Mouse (Mus musculus) heart, adult 18-20 months (tissue): Measurements from ENCODE around the gene Glyctk. TPM values are rescaled to one million over a fixed set of nuclear protein-coding genes. Genes with fewer than 3 reads are reported as not detected.
A peak's percentile ranks its signal among the peaks of the same experiment; 100 is the strongest.

Experiments
- DNase-seq, 2 experiments: peaks; one replicate each; pipeline ENCODE4 v3.0.0; 2021 to 2022; ENCODE audit warnings: mixed read lengths in 1 of 2
- microRNA-seq, 2 experiments: library from miRNA; unstranded; fragments of <30 nt; microRNA quantifications; one replicate each; pipeline ENCODE4 v1.2.0; 2022
- total RNA-seq, 2 experiments: library from RNA; stranded (reverse); gene quantifications; 2 replicates each; pipeline ENCODE4 v1.2.3; 2021

The Glyctk gene
- total RNA-seq, 2 experiments from 2014 or later, result 2.5 to 2.9 TPM

DNA sequence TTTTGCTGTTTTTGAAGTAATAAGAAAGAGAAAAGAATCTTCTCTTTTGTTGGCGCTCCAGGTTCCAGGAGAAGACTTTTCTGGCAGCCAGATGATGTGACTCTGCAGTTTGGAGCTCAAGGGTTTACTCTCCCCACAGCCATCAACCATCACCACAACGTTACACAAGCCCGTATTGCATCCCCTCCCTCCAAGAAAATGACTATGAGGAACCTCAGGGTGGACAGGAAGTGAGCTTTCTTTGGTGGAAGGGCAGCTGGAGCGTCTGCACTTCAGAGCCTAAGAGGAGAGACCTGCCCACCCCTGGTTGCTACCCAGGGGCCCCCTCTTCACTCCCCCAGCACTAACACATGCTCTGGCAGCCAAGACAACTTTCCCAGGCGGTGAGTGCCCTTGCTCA lies 10.7 kb downstream of the Glyctk start:
- DNase-seq, result no peak

DNA sequence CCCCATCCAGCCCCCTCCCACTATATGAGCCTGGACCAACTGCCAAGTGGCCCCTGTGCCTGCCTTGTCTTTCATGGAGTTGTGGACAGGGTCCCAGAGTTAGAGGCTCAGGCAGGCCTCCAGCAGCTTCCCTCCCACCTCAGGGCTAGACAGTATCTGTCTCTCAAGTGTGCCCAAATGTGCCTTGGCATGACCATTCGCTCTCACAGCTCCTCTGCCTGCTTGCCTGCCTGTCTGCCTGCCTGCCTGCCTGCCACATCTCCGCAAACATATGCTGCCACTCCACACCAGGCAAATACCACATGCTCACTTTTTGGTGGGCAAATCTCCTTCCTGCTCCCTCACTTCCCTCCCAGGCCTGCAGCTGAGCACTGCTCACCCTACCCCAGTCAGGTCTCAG lies 12.4 kb downstream of the Glyctk start:
- DNase-seq, result no peak

DNA sequence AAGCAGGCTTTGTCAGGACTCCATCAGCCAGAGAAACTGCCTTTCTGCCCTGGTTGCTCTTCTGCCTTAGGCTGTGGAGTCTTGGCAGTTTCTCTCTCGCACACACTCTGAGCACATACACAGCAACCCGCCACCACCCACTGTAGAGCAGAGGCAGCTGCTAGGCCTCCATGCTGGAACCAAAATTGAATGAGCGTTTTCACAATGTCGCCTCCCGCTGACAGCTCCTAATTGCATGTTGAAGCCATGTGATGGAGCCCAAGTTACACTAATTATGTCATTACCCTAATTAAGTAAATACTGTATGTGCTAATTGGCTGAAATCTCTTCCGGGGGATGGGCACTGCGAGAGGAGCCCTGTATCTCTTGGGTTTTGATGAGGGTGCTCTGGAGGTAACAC lies 13.8 kb downstream of the Glyctk start:
- no peak for DNase-seq

DNA sequence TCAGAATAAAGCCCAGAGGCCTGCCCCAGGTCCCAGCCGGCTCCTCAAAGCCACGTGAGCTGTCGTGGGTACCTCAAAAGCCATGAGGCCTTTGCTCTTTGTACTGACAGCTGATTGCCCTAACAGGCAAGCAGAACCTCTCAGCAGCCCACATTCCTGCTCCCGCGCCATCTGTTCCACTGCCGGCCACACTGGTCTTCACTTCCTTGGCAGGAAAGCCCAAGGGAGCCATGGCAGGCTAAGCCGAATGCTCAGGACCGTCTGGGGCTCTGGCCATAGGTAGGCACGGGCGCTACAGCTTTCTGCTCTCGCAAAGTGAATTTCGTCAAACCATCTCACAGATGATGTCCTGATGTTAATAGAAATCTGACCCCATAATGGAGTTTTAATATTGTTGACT lies 16.0 kb downstream of the Glyctk start:
- no peak for DNase-seq

DNA sequence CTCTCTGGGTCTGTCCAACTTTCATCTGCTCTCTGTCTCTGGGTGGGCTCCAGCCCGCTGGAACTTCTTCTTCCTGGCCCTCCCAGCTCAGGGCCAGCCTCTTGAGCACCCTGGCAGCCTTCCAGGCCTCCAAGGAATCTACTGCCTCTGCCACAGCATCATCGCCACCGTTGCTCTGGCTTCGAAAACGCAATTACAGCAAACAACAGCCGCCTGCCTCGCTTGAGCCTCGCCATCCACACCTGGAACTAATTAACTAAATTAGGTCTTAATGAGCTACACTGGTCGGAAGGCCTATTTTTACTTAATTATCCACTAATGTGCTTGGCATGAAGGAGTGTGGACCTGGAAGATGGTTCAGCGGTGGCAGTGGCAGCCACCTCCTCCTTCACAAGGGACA lies 18.2 kb downstream of the Glyctk start:
- DNase-seq, result no peak

DNA sequence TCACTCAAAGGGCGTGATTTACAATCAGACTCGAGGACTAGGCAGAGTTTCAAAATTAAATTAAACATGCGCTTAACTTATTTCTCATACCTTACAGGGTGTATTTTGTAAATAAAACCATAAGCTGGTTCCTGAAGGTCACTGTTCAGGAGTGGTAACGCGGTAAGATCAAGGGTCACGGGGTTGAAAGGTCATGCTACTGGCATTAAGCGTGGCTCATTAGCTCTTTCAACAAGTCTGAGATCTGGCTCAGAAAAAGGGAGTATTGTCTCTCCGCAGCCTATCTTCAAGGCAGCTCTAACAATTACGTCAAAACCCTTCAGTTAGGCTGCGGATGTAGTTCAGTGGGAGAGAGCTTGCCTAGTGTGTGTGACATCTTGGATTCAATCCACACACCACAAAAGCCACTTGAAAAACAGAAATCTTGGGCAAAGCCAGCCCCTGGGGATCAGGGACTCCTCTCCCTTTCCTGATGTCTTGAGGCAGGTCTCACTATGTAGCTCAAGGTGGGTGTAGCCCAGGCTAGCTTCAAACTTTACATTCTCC lies 20.2 kb downstream of the Glyctk start:
- DNase-seq, result no peak

DNA sequence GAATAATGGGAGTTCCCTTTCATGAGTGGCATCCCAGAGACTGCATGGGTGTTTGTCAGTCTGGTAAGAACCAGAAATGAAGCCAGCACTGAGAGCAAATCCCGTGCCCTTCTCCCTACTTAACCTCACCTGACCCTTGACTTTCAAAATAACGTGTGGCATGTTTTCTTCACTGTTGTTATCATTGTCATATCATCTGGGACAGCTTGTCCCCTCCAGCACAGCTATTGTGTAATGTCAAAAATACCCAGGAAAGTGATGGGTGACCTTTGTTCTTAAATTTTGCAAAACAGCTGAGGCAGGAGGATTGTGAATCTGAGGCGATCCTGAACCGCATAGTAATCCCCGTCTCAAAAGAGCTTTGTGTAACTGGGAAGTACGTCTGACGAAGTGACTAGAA lies 27.7 kb downstream of the Glyctk start:
- no peak for DNase-seq

DNA sequence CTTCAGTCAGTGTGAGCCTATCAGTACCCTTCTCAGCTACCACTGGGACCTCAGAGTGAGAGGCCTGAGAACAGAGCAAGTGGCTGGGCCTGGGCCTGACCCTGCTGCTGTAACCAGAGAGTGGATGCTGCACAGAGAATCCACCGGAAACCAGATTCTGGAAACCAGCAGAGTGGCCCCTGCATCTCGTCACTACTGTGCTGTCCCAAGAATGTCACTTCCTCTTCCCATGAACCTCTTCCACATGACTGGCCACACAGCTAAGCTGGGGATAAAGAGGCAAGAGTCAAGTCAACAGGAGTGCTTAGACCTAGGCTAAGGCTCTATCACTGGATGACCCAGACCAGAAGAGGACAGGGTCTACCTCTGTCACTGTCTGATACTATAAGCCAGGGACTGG lies 28.9 kb downstream of the Glyctk start:
- DNase-seq, result no peak

DNA sequence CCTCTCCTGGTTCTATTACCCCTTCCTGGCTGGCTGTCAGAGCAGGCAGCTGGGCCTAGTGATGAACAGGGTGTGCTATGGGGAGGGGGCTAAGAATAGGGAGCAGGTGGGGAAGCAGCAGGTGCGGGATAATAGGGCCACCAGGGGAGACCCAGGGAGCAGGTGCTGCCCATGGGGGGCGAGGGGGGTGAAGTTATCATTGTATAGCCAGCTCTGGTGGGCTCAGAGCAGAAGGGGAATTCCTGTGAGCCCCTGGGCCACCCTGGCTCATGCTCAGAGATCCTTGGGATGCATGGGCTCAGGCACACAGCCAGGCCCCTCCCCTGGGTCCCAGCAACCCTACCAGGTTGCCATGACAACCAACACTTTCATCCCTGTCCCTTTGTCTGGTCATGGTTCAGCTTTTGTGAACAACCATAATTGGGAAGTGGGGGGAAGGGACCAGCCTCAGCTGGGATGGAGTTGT lies 31.1 kb downstream of the Glyctk start:
- no peak for DNase-seq

DNA sequence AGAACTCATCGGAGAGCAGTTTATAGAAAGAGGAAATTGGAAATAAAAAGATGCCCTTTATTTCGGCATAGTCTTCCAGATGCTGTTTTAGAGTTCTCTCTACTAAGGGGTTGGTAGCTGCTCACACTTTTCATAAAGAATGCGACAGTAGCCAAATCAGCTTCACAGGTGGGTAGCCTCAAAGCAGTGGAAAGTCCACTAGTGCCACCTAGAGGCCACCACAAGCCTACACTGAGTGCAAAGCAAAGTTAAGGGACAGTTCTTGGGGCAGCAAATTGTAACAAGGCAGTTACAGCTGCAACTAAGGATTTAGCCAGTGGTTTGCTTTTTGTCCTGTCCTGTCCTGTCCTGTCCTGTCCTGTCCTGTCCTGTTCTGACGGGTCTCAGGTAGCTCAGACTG lies 34.3 kb downstream of the Glyctk start:
- peak in 1 of 2 experiments; percentile 13 for DNase-seq

DNA sequence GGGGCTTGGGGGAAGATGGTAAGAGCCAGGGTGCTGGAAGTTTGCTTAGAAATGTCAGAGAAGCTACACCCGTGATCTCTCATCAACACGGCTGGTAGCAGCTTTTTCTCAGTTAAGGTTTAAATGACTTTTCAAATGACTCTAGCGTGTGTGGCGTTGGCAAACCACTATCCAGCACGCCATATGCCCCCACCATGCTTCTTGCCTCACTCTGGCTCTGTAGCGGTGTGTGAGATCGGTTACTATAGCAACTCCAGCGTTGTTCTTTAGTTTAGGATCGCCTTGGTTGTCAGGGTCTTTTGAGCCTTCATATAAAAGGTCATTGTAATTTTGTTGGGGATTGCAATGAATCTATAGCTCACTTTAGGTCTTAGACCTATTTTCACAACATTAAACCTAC lies 38.9 kb downstream of the Glyctk start:
- no peak for DNase-seq

DNA sequence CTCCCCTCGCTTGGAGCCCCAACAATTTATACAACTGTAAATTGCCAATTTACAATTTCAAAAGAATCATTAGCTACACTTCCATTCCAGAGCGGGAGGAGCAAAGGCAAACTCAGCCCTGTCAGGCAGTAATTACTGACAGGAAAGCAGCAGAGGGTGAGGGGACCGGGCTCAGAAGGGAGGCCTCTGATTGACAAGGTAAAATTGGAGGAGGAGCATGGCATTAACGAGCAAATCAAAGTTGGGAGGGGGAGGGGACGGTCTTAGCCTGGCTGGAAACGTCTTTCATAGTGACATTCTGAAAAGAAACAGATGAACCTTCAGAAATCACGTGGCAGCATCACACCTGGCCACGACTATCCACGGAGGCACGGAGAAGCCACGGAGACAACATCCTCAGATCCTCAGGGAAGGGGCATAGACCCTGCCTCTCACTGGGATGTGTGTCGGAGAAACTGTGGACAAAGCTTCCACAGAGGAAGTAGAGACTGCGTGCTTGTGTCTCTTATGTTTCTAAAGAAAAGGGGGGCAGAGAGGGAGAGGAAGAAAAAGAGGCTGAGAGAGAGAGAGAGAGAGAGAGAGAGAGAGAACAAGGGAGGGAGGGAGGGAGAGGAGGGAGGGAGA lies 42.0 kb downstream of the Glyctk start:
- DNase-seq, result no peak

DNA sequence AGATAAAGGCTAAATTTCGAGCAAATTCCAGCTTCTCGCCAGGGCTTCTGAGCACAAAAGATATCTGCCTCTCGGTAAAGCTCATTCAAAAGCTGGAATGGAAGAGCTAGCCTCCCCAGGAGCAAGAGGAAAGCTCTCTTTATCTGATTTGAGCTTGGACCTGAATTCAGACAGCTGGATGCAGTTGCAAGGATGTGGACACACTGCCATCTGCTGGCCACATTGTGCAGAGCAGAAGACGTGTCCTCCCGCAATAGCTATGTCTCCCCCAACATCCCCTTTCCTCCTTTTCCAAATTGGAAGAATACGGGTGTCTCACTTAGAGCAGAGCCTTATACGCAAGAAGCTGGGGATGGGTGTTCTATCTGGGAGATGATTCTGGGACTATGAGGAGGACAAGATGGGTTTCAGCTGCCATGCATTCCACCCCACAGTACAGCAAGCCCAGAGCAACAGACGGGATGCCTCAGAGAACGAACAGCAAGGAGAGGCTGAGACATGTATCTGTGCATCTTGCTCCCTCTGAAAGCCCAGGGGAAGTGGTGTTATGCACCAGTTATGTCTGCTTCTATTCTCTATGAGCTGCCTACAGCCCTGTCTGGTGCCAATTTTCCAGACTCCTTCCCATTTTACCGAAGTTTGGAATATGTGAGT lies 45.0 kb downstream of the Glyctk start:
- DNase-seq, result peak; percentile 43 to 83

DNA sequence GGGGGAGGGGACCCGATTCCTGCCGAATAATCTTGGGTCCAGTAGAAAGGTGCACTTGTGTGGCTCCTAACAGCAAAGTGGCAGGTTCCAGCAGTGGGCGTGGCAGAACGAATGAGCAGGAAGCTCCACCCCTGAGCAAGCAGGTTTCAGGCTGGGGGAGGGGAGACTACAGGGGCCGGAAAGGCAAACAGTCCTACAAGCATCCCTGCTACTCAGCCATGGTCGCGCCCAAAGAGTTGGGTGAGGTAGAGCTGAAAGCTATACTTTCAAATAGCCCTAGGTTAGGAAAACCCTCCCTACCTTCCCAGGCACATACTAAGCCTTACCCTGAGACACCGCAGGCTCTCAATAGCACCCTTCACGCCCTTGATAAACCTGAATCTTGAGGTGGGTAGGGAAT lies 51.7 kb downstream of the Glyctk start:
- DNase-seq, result no peak

DNA sequence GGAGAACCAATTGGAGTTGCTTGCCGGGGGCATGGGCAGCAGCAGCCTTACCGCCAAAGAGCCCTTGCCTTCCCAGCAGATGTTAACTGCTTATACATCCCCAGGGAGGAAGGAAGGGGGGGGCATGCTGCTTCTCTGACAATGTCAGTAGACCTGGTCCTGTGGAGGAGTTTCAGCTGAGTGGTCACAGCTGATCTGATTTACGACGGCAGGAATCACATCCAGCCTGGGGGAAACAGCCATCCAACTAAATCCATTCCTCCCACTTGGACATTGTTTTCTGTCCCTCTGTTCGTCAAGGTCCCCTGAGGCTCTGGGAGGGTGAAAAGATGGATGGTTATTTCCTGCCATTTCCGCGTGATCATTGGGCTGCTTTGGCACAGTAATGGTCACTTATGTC lies 53.5 kb downstream of the Glyctk start:
- no peak for DNase-seq

Small RNAs within 50 kb of the gene (microRNA-seq; reads per million reads assigned to microRNA genes)
- gene Mir135a-1 (0 to 0.54 reads per million in 2 experiments), gene Mirlet7g (79,413 to 87,250 reads per million in 2 experiments)

Other genes starting within 250 kb of the Glyctk start
- under 1 TPM; 0.12 to 0.59 TPM for gene Col6a5, start 197.5 kb downstream of the Glyctk start, total RNA-seq
- gene Col6a4, start 61.4 kb downstream of the Glyctk start, total RNA-seq, result under 1 TPM in 1 of 2 experiments, not detected in 1; 0.15 TPM
- gene Wdr82, start 12.8 kb upstream of the Glyctk start, total RNA-seq, result 10 to 100 TPM; 38.2 to 39.5 TPM
- gene Ppm1m, start 41.6 kb upstream of the Glyctk start, total RNA-seq, result 10 to 100 TPM; 11.8 to 15.0 TPM
- gene Twf2, start 45.0 kb upstream of the Glyctk start, total RNA-seq, result 100 to 1,000 TPM; 229 to 242 TPM
- gene Tlr9, start 64.5 kb upstream of the Glyctk start, total RNA-seq, result 1 to 10 TPM in 1 of 2 experiments, under 1 TPM in 1; 0.45 to 1.3 TPM
- 100 to 1,000 TPM; 345 to 482 TPM for gene Alas1, start 90.5 kb upstream of the Glyctk start, total RNA-seq
- 1 to 10 TPM; 4.0 to 4.2 TPM for gene Poc1a, start 122.9 kb upstream of the Glyctk start, total RNA-seq
- 10 to 100 TPM; 45.5 to 46.2 TPM for gene Dusp7, start 210.5 kb upstream of the Glyctk start, total RNA-seq